Mouse (Mus musculus) cerebellum, adult 2 months (tissue): Measurements from ENCODE around the gene Icmt. TPM values are rescaled to one million over a fixed set of nuclear protein-coding genes. Genes with fewer than 3 reads are reported as not detected.

Source experiments
- DNase-seq, 2 experiments: peaks; one replicate each; pipeline ENCODE4 v3.0.0; 2021
- H3K27ac ChIP-seq: fragments of 200-500 bp; 2 replicates; pipeline ENCODE4 v1.5.1; 2012; ENCODE audit warnings: low read length, control low read depth, inconsistent platforms; ENCODE audit not compliant: insufficient read depth
- H3K27me3 ChIP-seq: fragments of 200-500 bp; 2 replicates; pipeline ENCODE4 v1.6.1; 2012; ENCODE audit warnings: inconsistent platforms, mild to moderate bottlenecking, low read length, moderate library complexity; ENCODE audit not compliant: control insufficient read depth, insufficient read depth
- H3K4me1 ChIP-seq: fragments of 200-500 bp; 2 replicates; pipeline ENCODE4 v1.6.1; 2011; ENCODE audit warnings: low read length; ENCODE audit not compliant: control insufficient read depth, insufficient read depth
- H3K4me3 ChIP-seq: fragments of 200-500 bp; replicated peaks from 2 replicates; pipeline ENCODE3; 2011; ENCODE audit warnings: mild to moderate bottlenecking, low read depth, low read length, control low read depth; ENCODE audit not compliant: insufficient read depth
- CTCF ChIP-seq: fragments of 200-500 bp; IDR thresholded peaks from 2 replicates; pipeline ENCODE4 v1.5.1; 2011; ENCODE audit warnings: low read depth, mild to moderate bottlenecking, control low read depth, low read length, moderate library complexity, borderline replicate concordance; ENCODE audit not compliant: insufficient read depth
- POLR2A ChIP-seq: fragments of 200-500 bp; IDR thresholded peaks from 2 replicates; pipeline ENCODE4 v1.6.1; 2011; ENCODE audit warnings: low read length, control low read depth, borderline replicate concordance; ENCODE audit not compliant: insufficient read depth
- WGBS: fragments of 180-500 bp; shearing (Covaris S2); methylation state at CpG from one replicate; pipeline ENCODE4 v1.1.7; 2018; 5-methylcytosine and 5-hydroxymethylcytosine counted together
- polyA plus RNA-seq: library from polyadenylated mRNA; depleted of rRNA; stranded (reverse); fragments of >200 nt; gene quantifications from 2 replicates; pipeline ENCODE4 v1.2.3, GENCODE M21; 2012

Gene Icmt
- polyA plus RNA-seq, 1 experiment: 160 TPM

DNA sequence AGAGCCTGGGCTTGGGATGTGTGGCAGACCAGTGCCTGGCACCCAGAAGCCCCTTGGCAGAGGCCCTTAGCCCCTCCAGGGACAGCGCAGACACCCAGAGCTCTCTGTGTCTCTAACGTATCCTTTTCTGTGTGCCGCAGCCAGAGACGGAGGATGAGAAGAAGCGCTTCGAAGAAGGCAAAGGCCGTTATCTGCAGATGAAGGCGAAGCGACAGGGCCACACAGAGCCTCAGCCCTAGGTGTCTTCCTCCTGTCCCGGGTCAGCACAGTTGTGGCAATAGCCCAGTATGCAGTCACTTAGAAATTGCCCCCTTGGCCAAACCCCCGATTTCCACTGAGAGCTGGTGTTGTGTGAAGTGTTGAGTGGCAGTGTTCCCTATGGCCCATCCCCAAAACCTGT lies 25.7 kb upstream of the Icmt start:
- Histone ChIP-seq H3K4me3 (no peak overlapping the region), H3K27ac (no peak overlapping the region), H3K4me1 (peaks cover 53% of the 10 kb centered on the region), H3K27me3 (no peaks in the 10 kb centered on the region)
- 79% methylated on average over 11 of the region's 11 CpGs for WGBS
- DNase-seq: no peak
- TF ChIP-seq POLR2A (no peak), CTCF (no peak)

DNA sequence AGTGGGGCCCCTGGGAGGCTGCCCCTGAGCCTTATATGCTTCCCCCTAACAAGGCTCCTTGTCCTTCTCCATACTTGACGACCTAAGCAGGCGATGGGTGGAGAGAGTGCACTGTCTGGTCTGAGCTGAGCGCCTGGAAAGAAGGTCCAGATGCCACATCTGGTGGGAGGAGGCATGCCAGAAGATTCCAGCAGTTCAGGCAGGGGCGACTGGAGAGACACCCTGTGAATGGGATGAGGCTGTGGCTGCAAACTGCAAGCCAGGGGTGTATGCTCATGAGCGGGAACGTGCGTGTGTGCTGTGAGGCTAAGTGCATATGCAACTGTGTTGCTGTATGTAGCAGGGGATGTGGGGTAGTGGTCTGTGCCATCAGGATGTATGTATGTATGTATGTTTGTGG lies 25.0 kb upstream of the Icmt start:
- Histone ChIP-seq H3K4me3 (no peak overlapping the region), H3K27ac (no peak overlapping the region), H3K4me1 (peaks cover 51% of the 10 kb centered on the region), H3K27me3 (no peaks in the 10 kb centered on the region)
- no peak for TF ChIP-seq CTCF
- DNase-seq: no peak
- WGBS: 85% methylated on average over 7 of the region's 7 CpGs

DNA sequence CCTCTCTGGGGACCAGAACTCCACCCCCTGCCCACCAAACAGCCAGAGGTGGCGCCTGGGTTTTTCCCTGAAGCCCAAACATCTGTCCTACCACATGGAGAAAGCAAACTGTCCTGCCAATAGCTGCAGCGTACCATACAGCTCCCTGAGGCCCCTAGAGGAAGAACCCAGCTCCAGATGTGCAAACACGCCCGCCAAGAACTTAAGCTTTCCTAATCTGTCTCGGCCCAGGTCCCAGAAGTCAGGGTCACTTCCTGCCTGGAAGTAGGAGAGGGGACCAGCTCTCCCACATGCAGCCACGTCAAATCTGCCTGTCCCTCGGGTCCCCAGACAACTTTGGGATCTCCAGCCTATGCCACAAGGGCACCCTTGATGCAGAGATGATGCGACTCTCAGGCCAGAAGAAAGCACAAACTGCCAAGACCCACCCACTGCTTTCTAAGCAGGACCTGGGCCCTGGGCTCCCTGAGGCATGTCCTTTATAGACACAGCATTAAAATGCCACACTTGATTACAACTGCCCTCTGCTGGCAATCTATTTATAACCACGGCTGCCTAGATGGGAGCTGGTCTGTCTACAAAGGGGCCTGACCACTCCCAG lies 24.5 kb upstream of the Icmt start:
- H3K27ac ChIP-seq: no peak overlapping the region
- no peak overlapping the region for H3K4me3 ChIP-seq
- H3K27me3 ChIP-seq: no peaks in the 10 kb centered on the region
- DNase-seq: no peak
- TF ChIP-seq CTCF: peak; percentile 14; the same call in 1 of the 2 replicates
- TF ChIP-seq POLR2A: no peak
- WGBS: 62% methylated on average over 9 of the region's 9 CpGs
- H3K4me1 ChIP-seq: peaks cover 47% of the 10 kb centered on the region

DNA sequence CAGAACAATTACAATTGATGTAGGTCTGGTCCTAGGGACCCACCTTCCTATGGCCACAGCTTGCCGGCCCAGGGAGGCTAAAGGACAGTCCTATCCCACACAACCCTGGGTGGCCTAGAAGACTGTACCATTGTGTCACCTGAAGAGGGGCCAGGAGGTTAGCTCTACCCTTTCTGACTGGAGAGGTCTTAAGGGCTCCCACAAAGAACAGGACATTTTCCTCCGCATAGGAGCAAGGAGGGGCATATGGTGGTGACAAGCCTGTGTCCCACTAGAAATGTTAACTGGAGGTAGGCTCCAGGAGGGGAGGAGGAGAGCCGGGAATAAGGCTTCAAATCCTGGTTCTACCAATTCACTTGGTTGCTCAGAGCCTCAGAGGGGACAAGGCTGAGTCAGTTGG lies 23.8 kb upstream of the Icmt start:
- 63% methylated on average over 3 of the region's 3 CpGs for WGBS
- no peaks in the 10 kb centered on the region for H3K27me3 ChIP-seq
- H3K4me3 ChIP-seq: no peak overlapping the region
- 0 out of 2 replicates have a peak overlapping the region, but pooled peaks have one; percentile 3 for H3K27ac ChIP-seq
- no peak for TF ChIP-seq POLR2A
- no peak for TF ChIP-seq CTCF
- peaks cover 41% of the 10 kb centered on the region for H3K4me1 ChIP-seq
- DNase-seq: no peak

DNA sequence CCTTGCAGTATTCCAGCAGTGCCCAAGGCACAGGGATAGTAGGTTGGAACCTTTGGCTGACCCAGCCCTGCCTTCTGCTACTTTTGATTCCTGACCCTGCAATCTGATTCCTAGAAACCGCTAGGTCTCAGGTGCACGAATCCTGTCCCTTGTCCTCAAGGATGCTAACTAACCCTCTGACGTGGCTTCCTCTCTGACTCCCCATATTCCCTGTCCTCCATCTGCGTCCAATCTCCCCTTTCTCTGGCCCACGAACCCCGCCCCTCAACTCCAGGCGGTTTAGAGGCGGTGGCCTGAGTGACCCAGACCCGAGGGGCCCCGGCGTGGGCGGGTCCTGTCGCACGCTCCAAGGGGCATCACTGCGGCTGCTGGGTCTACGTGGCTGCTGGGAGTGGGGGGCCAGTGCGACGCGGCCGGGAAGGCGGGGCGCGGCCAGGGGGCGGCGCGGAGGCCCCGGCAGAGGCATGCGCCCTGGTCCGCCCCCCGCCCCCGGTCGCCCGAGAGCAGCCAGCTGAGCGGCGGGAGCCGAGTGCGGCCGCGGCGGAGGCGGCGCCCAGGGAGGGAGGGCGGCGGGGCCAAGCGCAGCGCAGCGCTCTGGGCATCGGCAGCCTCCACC lies 23.3 kb upstream of the Icmt start, which contains the start of gene Gpr153:
Gpr153 (plus strand) TSS at position 612 of the 616 bp plus-strand sequence.
- H3K4me3 ChIP-seq: peak within 1 kb of the TSS; percentile 54
- DNase-seq: peak in 1 of 2 experiments; percentile 50
- H3K27ac ChIP-seq: 0 out of 2 replicates have a peak within 1 kb of the TSS, but pooled peaks have one; percentile 3
- 3% methylated on average over 47 of the region's 48 CpGs for WGBS
- TF ChIP-seq CTCF (no peak), POLR2A (no peak)
- no peaks in the 10 kb centered on the region for H3K27me3 ChIP-seq
- peaks cover 36% of the 10 kb centered on the region for H3K4me1 ChIP-seq

DNA sequence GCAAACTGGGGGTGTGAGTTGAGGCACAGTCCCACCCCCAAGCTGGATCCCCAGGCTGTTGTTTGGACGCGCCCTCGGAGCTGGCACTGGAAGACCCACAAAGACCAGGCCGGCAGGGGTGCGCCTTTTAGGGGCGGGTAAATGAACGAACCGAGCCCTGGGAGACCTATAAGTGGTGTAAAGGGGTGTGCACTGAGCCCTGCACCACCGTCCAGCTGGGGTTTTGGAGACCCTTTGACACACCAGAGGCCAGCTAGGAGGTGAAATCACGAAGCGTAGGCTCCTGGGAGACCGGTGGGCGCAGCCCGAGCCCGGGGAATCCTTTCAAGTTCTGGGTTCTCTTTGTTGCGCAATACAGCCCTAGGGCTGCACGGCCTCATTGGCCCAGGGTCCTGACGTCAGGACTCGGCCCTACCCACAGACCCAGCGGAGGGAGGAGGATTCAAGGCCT lies 22.3 kb upstream of the Icmt start:
- Histone ChIP-seq H3K4me3 (peak overlapping the region; percentile 54), H3K27ac (no peak overlapping the region), H3K4me1 (peaks cover 34% of the 10 kb centered on the region), H3K27me3 (no peaks in the 10 kb centered on the region)
- 51% methylated on average over 20 of the region's 20 CpGs for WGBS
- no peak for DNase-seq
- no peak for TF ChIP-seq POLR2A
- no peak for TF ChIP-seq CTCF

DNA sequence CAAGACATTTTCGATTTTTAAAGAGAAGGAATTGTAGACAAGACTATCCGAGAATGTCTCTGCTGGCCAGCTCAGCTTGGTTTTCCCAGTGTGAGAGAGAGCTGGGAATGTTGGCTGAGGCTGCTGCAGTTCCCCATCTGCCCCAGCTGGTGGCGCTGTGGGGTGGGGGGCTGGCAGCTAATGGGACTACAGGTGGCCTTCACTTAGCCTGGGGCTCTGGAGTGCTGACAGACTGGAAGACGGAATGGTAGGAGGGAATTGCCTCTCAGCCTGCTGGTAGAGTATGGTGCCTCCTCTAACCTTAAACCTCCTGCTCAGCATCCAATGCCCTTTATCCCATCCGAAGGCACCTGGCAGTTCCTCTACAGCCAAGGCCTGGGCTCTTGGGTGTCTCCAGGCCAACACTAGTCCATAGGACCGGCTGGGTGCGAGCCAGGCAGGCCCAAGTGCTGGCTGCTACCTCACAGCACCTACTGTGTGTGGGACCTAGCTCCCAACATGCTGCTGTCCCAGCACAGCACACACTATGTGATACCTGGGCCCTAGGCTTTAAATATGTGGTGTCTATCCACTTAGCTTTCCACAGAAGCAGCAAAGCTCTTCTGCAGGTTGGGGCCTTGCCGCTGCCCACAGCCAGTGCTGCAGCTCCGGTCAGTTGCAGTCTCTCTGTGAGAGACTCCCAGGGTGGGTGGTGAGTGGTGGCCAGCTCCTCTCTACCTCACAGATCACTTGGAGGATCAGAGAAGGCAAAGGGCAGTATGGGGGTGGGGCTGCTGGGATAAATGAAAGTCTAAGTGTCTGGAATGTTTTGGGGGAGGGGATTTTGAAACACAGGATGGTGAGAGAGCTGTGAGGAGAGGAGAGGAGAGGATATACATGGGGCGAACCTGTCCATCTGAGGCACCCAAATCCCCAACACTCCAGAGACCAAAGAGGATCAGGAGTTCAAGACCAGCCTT lies 20.4 kb upstream of the Icmt start:
- WGBS: 47% methylated on average over 10 of the region's 10 CpGs
- no peak overlapping the region for H3K4me3 ChIP-seq
- TF ChIP-seq CTCF (peak; percentile 82), POLR2A (no peak)
- DNase-seq: peak in 1 of 2 experiments; percentile 65
- H3K27me3 ChIP-seq: no peaks in the 10 kb centered on the region
- H3K27ac ChIP-seq: no peak overlapping the region
- H3K4me1 ChIP-seq: peaks cover 16% of the 10 kb centered on the region
